Mouse (Mus musculus) megakaryocyte, embryonic 14.5 days (primary cell): ENCODE results near the gene Pcsk5. TPM values are rescaled to one million over a fixed set of nuclear protein-coding genes. Genes with fewer than 3 reads are reported as not detected.

ENCODE experiments used
- H3K27me3 ChIP-seq: replicated peaks from 2 replicates; pipeline ENCODE3; 2012; ENCODE audit warnings: inconsistent platforms
- H3K36me3 ChIP-seq: replicated peaks from 2 replicates; pipeline ENCODE3; 2012; ENCODE audit warnings: low read length, inconsistent platforms, mixed read lengths
- H3K4me1 ChIP-seq: 2 replicates; pipeline ENCODE4 v1.6.1; 2012; ENCODE audit warnings: inconsistent platforms
- H3K4me3 ChIP-seq: replicated peaks from 2 replicates; pipeline ENCODE3; 2012; ENCODE audit warnings: moderate library complexity, mild to moderate bottlenecking, inconsistent platforms
- H3K9me3 ChIP-seq: 2 replicates; pipeline ENCODE4 v1.6.1; 2012; ENCODE audit warnings: inconsistent platforms
- FLI1 ChIP-seq: IDR thresholded peaks from 2 replicates; pipeline ENCODE4 v1.6.1; 2012; ENCODE audit warnings: low read length, inconsistent platforms, mixed read lengths
- GATA1 ChIP-seq: IDR thresholded peaks from 3 replicates; pipeline ENCODE4 v1.6.1; 2012; ENCODE audit warnings: mixed read lengths, low read length, inconsistent platforms, borderline replicate concordance
- polyA plus RNA-seq: library from polyadenylated mRNA; stranded (reverse); fragments of >175 nt; gene quantifications from 2 replicates; pipeline ENCODE4 v1.2.3, GENCODE M21; 2012; ENCODE audit warnings: low replicate concordance; ENCODE audit not compliant: insufficient read depth

The Pcsk5 gene
- polyA plus RNA-seq, 1 experiment, result not detected

GRCm38 (mm10) chr19:17662676-17663075 is 174.8 kb downstream of the Pcsk5 start:
- no peak overlapping the region for H3K4me3 ChIP-seq
- TF ChIP-seq GATA1 (no peak), FLI1 (no peak)
- no peaks in the 10 kb centered on the region for H3K9me3 ChIP-seq
- no peaks in the 10 kb centered on the region for H3K4me1 ChIP-seq
- no peaks in the 10 kb centered on the region for H3K27me3 ChIP-seq
- H3K36me3 ChIP-seq, result no peaks in the 10 kb centered on the region

- no peaks in the 10 kb centered on the region for H3K4me1 ChIP-seq
- no peaks in the 10 kb centered on the region for H3K27me3 ChIP-seq
- H3K4me3 ChIP-seq, result no peak overlapping the region
- H3K36me3 ChIP-seq, result no peaks in the 10 kb centered on the region
- TF ChIP-seq FLI1, result no peak
- TF ChIP-seq GATA1, result no peak
- no peaks in the 10 kb centered on the region for H3K9me3 ChIP-seq
These were observed 175.2 kb downstream of the Pcsk5 start for GRCm38 (mm10) chr19:17662271-17662670.

- no peaks in the 10 kb centered on the region for H3K27me3 ChIP-seq
- H3K36me3 ChIP-seq, result no peaks in the 10 kb centered on the region
- TF ChIP-seq GATA1 (no peak), FLI1 (no peak)
- no peaks in the 10 kb centered on the region for H3K9me3 ChIP-seq
- H3K4me3 ChIP-seq, result no peak overlapping the region
- H3K4me1 ChIP-seq, result no peaks in the 10 kb centered on the region
These were observed 178.1 kb downstream of the Pcsk5 start for GRCm38 (mm10) chr19:17659321-17659720.

DNA sequence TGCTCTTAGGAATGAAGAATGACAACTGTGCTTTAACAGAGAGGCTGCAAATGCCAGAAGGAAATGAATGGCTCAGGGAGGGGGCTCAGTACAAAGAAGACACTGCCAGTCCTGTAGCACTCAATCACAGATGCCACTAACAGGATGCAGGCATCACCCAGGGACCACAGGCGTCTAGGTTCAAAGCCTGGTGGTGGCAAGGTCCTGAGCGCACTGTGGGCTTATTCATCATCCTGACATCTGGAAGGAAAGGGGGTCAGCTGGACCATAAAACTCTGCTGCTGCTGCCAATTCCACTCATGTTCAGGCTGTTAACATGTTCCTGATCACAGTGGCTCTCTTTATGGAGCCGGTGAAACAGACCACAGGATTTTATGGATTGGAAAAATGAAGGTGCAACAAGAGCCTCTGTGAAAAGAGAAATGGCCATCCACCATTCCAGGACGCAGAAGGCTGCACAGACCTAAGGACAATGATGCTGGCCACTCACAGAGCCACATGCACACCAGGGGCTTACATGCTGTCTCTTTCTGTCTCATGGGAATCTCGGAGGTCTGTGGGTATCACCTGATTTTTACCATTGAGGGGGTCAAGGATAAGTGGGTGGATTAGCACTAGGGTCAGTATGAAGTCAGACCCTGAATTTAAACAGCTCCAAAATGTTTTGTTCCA is 186.5 kb downstream of the Pcsk5 start:
- Histone ChIP-seq H3K9me3 (no peaks in the 10 kb centered on the region), H3K27me3 (no peaks in the 10 kb centered on the region), H3K4me1 (no peaks in the 10 kb centered on the region), H3K36me3 (no peaks in the 10 kb centered on the region), H3K4me3 (no peak overlapping the region)
- TF ChIP-seq FLI1 (no peak), GATA1 (no peak)

- no peaks in the 10 kb centered on the region for H3K4me1 ChIP-seq
- TF ChIP-seq GATA1, result no peak
- TF ChIP-seq FLI1, result no peak
- no peak overlapping the region for H3K4me3 ChIP-seq
- no peaks in the 10 kb centered on the region for H3K36me3 ChIP-seq
- no peaks in the 10 kb centered on the region for H3K9me3 ChIP-seq
- H3K27me3 ChIP-seq, result no peaks in the 10 kb centered on the region
These were observed 187.5 kb downstream of the Pcsk5 start for GRCm38 (mm10) chr19:17649967-17650366.

DNA sequence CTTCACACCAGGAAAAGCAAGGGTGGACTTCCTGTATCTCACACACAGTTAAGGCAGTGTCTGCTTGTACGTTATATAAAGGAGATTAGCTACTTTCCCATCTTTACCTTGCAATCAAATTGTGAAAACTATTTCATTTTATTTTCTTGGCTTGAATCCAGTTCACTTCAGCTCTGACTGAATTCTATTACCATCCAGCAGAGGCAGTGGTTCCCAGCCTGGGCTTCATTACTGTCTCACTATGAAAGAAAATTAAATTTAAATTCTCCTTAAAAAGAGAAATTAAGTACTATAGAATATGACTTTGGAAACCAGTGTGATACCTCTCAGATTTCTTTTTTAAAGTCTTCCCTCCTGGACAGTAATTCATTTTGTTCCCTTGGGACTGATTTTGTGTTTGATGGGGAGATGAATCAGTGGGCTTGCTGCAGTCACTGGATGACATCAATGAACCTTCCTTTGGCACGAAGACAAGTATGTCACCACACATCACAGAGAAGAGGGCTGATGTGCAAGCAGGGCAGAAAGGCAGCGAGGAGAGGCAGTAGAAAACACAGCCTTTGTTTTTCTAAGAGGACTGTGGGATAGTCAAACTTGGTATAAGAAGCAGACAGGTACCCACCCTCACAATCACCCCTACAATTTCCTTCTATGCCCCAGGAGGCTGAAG is 194.2 kb downstream of the Pcsk5 start:
- H3K4me3 ChIP-seq, result no peak overlapping the region
- no peaks in the 10 kb centered on the region for H3K4me1 ChIP-seq
- H3K27me3 ChIP-seq, result no peaks in the 10 kb centered on the region
- H3K9me3 ChIP-seq, result no peaks in the 10 kb centered on the region
- no peaks in the 10 kb centered on the region for H3K36me3 ChIP-seq
- TF ChIP-seq FLI1 (no peak), GATA1 (no peak)

DNA sequence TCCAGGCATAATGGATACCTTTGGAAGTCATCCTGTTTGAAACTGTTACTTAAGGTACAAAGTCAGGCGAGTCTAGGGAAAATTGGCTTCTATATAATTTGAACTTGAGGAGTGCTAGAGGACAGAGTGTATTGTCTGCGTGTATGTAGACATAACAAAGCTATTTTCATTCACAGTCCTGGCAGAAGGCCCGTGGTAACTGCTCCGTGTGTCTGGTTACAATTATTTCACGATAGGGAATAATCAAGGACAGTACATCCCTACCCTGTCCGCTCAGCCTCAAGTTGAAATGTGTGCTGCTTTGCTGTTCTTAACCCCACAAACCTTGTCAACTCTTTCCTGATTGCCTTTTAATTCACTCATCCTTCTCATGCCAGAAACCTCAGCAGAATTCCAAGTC is 201.4 kb downstream of the Pcsk5 start:
- H3K4me3 ChIP-seq, result no peak overlapping the region
- no peaks in the 10 kb centered on the region for H3K9me3 ChIP-seq
- no peaks in the 10 kb centered on the region for H3K36me3 ChIP-seq
- TF ChIP-seq FLI1, result no peak
- no peak for TF ChIP-seq GATA1
- no peaks in the 10 kb centered on the region for H3K27me3 ChIP-seq
- no peaks in the 10 kb centered on the region for H3K4me1 ChIP-seq

- TF ChIP-seq FLI1, result no peak
- no peak for TF ChIP-seq GATA1
- Histone ChIP-seq H3K27me3 (no peaks in the 10 kb centered on the region), H3K4me1 (no peaks in the 10 kb centered on the region), H3K9me3 (no peaks in the 10 kb centered on the region), H3K4me3 (no peak overlapping the region), H3K36me3 (no peaks in the 10 kb centered on the region)
These were observed 221.8 kb downstream of the Pcsk5 start for GRCm38 (mm10) chr19:17615646-17616045.

GRCm38 (mm10) chr19:17606510-17606909 is 230.9 kb downstream of the Pcsk5 start:
- Histone ChIP-seq H3K9me3 (no peaks in the 10 kb centered on the region), H3K4me3 (no peak overlapping the region), H3K4me1 (no peaks in the 10 kb centered on the region), H3K36me3 (no peaks in the 10 kb centered on the region), H3K27me3 (no peaks in the 10 kb centered on the region)
- no peak for TF ChIP-seq FLI1
- no peak for TF ChIP-seq GATA1

DNA sequence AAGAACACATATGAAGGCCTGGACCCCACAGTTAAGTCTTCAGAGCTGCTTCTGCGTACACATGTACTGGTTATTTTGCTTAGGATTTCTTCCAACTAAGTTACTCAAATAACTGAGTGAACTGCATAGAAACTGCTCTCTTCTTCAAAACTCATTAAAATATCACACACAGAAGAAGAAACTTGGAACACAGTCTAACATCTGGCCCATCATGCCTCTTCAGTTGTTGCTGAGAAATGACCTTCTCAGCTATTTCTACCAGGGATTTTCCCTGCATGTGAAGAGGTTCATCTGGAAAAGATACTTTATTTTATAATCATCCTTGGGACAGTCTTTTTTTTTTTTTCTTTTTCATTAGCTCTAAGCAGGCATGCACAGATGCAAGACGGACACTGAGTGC is 231.3 kb downstream of the Pcsk5 start:
- TF ChIP-seq GATA1 (no peak), FLI1 (no peak)
- Histone ChIP-seq H3K9me3 (no peaks in the 10 kb centered on the region), H3K36me3 (no peaks in the 10 kb centered on the region), H3K27me3 (no peaks in the 10 kb centered on the region), H3K4me1 (no peaks in the 10 kb centered on the region), H3K4me3 (no peak overlapping the region)

- Histone ChIP-seq H3K4me3 (no peak overlapping the region), H3K27me3 (no peaks in the 10 kb centered on the region), H3K4me1 (no peaks in the 10 kb centered on the region), H3K9me3 (no peaks in the 10 kb centered on the region), H3K36me3 (no peaks in the 10 kb centered on the region)
- TF ChIP-seq FLI1 (no peak), GATA1 (no peak)
These were observed 234.1 kb downstream of the Pcsk5 start for GRCm38 (mm10) chr19:17603322-17603721.
